Mouse (Mus musculus) G1E (cell line): ENCODE results near the gene LTO1. TPM values are rescaled to one million over a fixed set of nuclear protein-coding genes. Genes with fewer than 3 reads are reported as not detected.
A peak's percentile ranks its signal among the peaks of the same experiment; 100 is the strongest.

Source experiments
- ATAC-seq: 2 replicates; pipeline ENCODE4 v1.8.0; 2016; ENCODE audit warnings: mild to moderate bottlenecking; ENCODE audit not compliant: insufficient number of reproducible peaks, poor library complexity, low FRiP score, severe bottlenecking; ENCODE audit errors: extremely low read depth
- DNase-seq: peaks from one replicate; pipeline ENCODE4 v3.0.0; 2012; ENCODE audit warnings: low spot score
- H3K27me3 ChIP-seq: 2 replicates; pipeline ENCODE4 v1.6.1; 2012; ENCODE audit warnings: mild to moderate bottlenecking, low read length, inconsistent platforms; ENCODE audit not compliant: insufficient read depth
- H3K36me3 ChIP-seq: replicated peaks from 2 replicates; pipeline ENCODE3; 2012; ENCODE audit warnings: mild to moderate bottlenecking, inconsistent platforms
- H3K4me1 ChIP-seq: 2 replicates; pipeline ENCODE4 v1.6.1; 2012; ENCODE audit warnings: low read depth, low read length, inconsistent platforms, mixed read lengths; ENCODE audit not compliant: insufficient read depth
- H3K4me3 ChIP-seq: 2 replicates; pipeline ENCODE4 v1.5.1; 2012; ENCODE audit warnings: low read depth, mild to moderate bottlenecking, inconsistent platforms, low read length, moderate library complexity, mixed read lengths
- H3K9me3 ChIP-seq: replicated peaks from 2 replicates; pipeline ENCODE4 v1.6.1; 2012; ENCODE audit warnings: inconsistent platforms
- CTCF ChIP-seq: IDR thresholded peaks from 2 replicates; pipeline ENCODE4 v1.5.1; 2012; ENCODE audit warnings: low read depth, low read length, inconsistent platforms, mixed read lengths
- GATA1 ChIP-seq: IDR thresholded peaks from 2 replicates; pipeline ENCODE4 v1.6.1; 2012; ENCODE audit warnings: borderline replicate concordance, low read length, inconsistent platforms, mixed read lengths
- GATA2 ChIP-seq: IDR thresholded peaks from 2 replicates; pipeline ENCODE4 v1.6.1; 2012; ENCODE audit warnings: low read depth, low read length, inconsistent platforms, borderline replicate concordance
- POLR2AphosphoS5 ChIP-seq: IDR thresholded peaks from 2 replicates; pipeline ENCODE4 v1.6.1; 2012; ENCODE audit warnings: low read depth, low read length, inconsistent platforms; ENCODE audit not compliant: insufficient replicate concordance
- TAL1 ChIP-seq: conservative IDR thresholded peaks from 2 replicates; pipeline ENCODE4 v1.6.1; 2012; ENCODE audit warnings: low read depth, low read length, inconsistent platforms, mixed read lengths
- polyA plus RNA-seq: library from polyadenylated mRNA; stranded (reverse); fragments of >175 nt; gene quantifications from 2 replicates; pipeline ENCODE4 v1.2.3, GENCODE M21; 2012
- total RNA-seq, 2 experiments: library from RNA; stranded (forward) in 1 of 2; stranded (reverse) in 1 of 2; fragments of 200-1000 nt in 1 of 2; fragments of >200 nt in 1 of 2; fragmentation: Nextera tagmentation in 1 of 2; gene quantifications; 2 replicates each; pipeline ENCODE4 v1.2.3; 2014 to 2017

LTO1 gene
- total and polyA plus RNA-seq, 3 experiments, result 13.7 to 34.0 (median 27.9) TPM

GRCm38 (mm10) chr7:144906708-144907397, 8.0 kb upstream of the LTO1 start:
- ATAC-seq, result no peak; the same call in 1 of the 2 replicates
- TF ChIP-seq CTCF (peak; percentile 50), GATA1 (no peak)
- no peak for DNase-seq
- H3K4me1 ChIP-seq, result peaks cover 25% of the 10 kb centered on the region
- H3K9me3 ChIP-seq, result 0 out of 2 replicates have a peak, but pooled peaks cover 3% of the 10 kb centered on the region
- peaks cover 48% of the 10 kb centered on the region for H3K36me3 ChIP-seq
- H3K4me3 ChIP-seq, result peak overlapping the region; percentile 11; the same call in 1 of the 2 replicates
- H3K27me3 ChIP-seq, result no peaks in the 10 kb centered on the region

DNA sequence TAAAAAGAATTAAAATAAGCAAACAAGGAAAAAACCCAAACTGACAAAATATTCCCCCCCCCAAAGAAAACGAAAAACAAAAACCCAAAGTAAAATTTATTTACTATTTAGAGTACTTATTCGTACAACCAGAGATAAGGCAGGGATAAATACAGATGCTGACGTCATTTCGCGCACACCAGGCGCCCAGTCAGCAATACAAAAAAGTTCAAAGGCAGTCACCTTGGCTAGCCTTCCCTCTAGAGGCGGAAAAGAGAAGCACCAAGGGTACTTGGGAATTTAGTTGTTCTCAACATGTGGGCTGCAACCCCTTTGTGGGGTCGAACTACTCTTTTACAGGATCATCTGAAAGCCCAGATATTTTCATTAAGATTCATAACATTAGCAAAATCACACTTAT, 7.1 kb upstream of the LTO1 start:
- ATAC-seq (peak; percentile 49; the same call in 1 of the 2 replicates), DNase-seq (peak; percentile 48)
- Histone ChIP-seq H3K27me3 (no peaks in the 10 kb centered on the region), H3K4me1 (peaks cover 21% of the 10 kb centered on the region), H3K36me3 (peaks cover 39% of the 10 kb centered on the region), H3K9me3 (0 out of 2 replicates have a peak, but pooled peaks cover 3% of the 10 kb centered on the region), H3K4me3 (no peak overlapping the region)
- TF ChIP-seq POLR2AphosphoS5 (no peak), CTCF (no peak), GATA1 (no peak), TAL1 (no peak), GATA2 (no peak)

DNA sequence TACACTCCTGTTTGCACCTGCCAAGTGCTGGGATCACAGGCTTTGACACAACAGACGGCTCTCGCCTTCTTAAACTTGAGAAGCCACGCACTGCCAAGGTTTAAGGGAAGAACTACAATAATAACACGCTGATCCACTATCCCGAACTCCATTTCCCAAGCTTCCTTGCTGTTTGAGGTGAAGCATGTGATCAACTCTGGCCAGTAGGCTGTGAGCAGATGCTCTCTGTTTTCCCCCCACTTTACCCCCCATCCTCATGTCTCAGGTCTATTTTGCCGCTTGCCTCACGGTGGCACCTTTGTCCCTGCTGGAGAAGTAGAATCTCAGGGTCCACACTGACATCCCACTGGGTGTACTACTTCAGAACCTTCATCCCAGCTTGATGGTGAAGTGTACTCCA, 6.2 kb upstream of the LTO1 start:
- Histone ChIP-seq H3K9me3 (0 out of 2 replicates have a peak, but pooled peaks cover 3% of the 10 kb centered on the region), H3K4me1 (peaks cover 21% of the 10 kb centered on the region), H3K36me3 (peaks cover 31% of the 10 kb centered on the region), H3K4me3 (no peak overlapping the region), H3K27me3 (no peaks in the 10 kb centered on the region)
- DNase-seq (no peak), ATAC-seq (no peak)
- no peak for TF ChIP-seq GATA1
- TF ChIP-seq GATA2, result no peak
- TF ChIP-seq CTCF, result no peak
- TF ChIP-seq POLR2AphosphoS5, result no peak
- TF ChIP-seq TAL1, result no peak

GRCm38 (mm10) chr7:144911121-144911520, 3.8 kb upstream of the LTO1 start:
- H3K4me1 ChIP-seq, result peaks cover 25% of the 10 kb centered on the region
- TF ChIP-seq CTCF (no peak), GATA2 (no peak), GATA1 (no peak), TAL1 (no peak), POLR2AphosphoS5 (no peak)
- no peaks in the 10 kb centered on the region for H3K9me3 ChIP-seq
- H3K36me3 ChIP-seq, result peaks cover 15% of the 10 kb centered on the region
- ATAC-seq, result no peak
- no peaks in the 10 kb centered on the region for H3K27me3 ChIP-seq
- no peak overlapping the region for H3K4me3 ChIP-seq
- no peak for DNase-seq

- ATAC-seq, result no peak
- Histone ChIP-seq H3K4me1 (peaks cover 27% of the 10 kb centered on the region), H3K36me3 (peaks cover 24% of the 10 kb centered on the region), H3K4me3 (no peak overlapping the region), H3K9me3 (no peaks in the 10 kb centered on the region), H3K27me3 (no peaks in the 10 kb centered on the region)
- no peak for TF ChIP-seq GATA1
- no peak for TF ChIP-seq CTCF
- TF ChIP-seq POLR2AphosphoS5, result no peak
- no peak for TF ChIP-seq TAL1
- no peak for TF ChIP-seq GATA2
- no peak for DNase-seq
Measured at GRCm38 (mm10) chr7:144912897-144913296, 2.0 kb upstream of the LTO1 start.

DNA sequence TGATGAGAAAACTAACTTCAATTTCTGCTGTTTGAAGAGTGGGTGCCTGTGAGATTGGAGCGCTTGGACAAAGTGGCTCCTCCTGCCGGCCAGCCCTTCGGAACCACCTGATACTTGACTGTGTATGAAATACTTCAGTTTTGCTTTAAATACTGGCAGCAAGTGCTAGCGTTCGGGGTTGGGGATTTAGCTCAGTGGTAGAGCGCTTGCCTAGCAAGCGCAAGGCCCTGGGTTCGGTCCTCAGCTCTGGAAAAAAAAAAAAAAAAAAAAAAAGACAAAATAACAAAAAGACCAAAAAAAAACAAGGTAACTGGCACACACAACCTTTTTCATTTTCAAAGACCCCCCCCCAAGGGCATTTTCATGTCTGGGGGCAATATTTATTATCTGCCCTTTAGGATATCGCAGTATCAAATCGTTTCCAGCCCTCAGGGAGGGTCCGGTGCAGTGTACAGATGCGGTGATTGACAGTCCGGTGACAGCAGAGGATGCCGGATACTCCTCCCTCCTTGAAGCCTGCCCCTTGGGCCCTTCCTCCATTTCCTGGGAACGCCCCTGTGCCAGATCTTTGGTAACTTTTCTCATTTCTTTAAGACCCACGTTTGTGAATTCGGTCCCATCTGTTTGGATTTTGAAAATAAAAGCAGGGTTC, 478 bp upstream of the LTO1 start:
- no peaks in the 10 kb centered on the region for H3K27me3 ChIP-seq
- no peak for TF ChIP-seq GATA2
- TF ChIP-seq POLR2AphosphoS5, result no peak
- TF ChIP-seq GATA1, result no peak
- no peak for TF ChIP-seq TAL1
- no peak for TF ChIP-seq CTCF
- peak; percentile 74 for DNase-seq
- H3K9me3 ChIP-seq, result no peaks in the 10 kb centered on the region
- peaks cover 28% of the 10 kb centered on the region for H3K4me1 ChIP-seq
- peaks cover 35% of the 10 kb centered on the region for H3K36me3 ChIP-seq
- H3K4me3 ChIP-seq, result peak overlapping the region; percentile 95
- peak; percentile 83 for ATAC-seq
